Mouse (Mus musculus): ENCODE data around the gene Fam71e2. TPM values are rescaled to one million over a fixed set of nuclear protein-coding genes. Genes with fewer than 3 reads are reported as not detected.

The Fam71e2 gene
- polyA plus RNA-seq, 1 experiment from 2014 or later, result not detected

- no peak for ATAC-seq
- peaks cover 18% of the 10 kb centered on the region; the same call in 1 of the 2 replicates for H3K36me3 ChIP-seq
Measured at GRCm38 (mm10) chr7:4741672-4742481, 29.2 kb downstream of the Fam71e2 start.

GRCm38 (mm10) chr7:4741151-4741550, 30.0 kb downstream of the Fam71e2 start:
- Histone ChIP-seq H3K4me2 (replicated peaks) (peak overlapping the region; percentile 83), H3K36me3 (0 out of 2 replicates have a peak, but pooled peaks cover 11% of the 10 kb centered on the region), H3K27me3 (replicated peaks) (no peaks in the 10 kb centered on the region), H3K4me1 (replicated peaks) (peaks cover 31% of the 10 kb centered on the region), H3K4me3 (replicated peaks) (peak overlapping the region; percentile 60), H3K9me3 (no peaks in the 10 kb centered on the region), H3K27ac (peak overlapping the region; percentile 86), H3K9ac (peak overlapping the region; percentile 77)
- 2% methylated on average over 4 of the region's 4 CpGs for WGBS
- ATAC-seq, result 0 out of 2 replicates have a peak, but pooled peaks have one; percentile 10

More at GRCm38 (mm10) chr7:4741672-4742481, 29.2 kb downstream of the Fam71e2 start:
- H3K4me1 ChIP-seq (replicated peaks), result peaks cover 31% of the 10 kb centered on the region
- WGBS, result 78% methylated on average over 21 of the region's 21 CpGs
- H3K27ac ChIP-seq, result peak overlapping the region; percentile 86; the same call in 1 of the 2 replicates
- peak overlapping the region; percentile 83 for H3K4me2 ChIP-seq (replicated peaks)
- H3K4me3 ChIP-seq (replicated peaks), result peak overlapping the region; percentile 60; the same call in 1 of the 2 replicates
- no peaks in the 10 kb centered on the region for H3K9me3 ChIP-seq
- H3K9ac ChIP-seq, result no peak overlapping the region
- H3K27me3 ChIP-seq (replicated peaks), result no peaks in the 10 kb centered on the region

- Histone ChIP-seq H3K4me2 (replicated peaks) (peak overlapping the region; percentile 83), H3K36me3 (0 out of 2 replicates have a peak, but pooled peaks cover 11% of the 10 kb centered on the region), H3K9ac (peak overlapping the region; percentile 77), H3K4me3 (replicated peaks) (peak overlapping the region; percentile 60), H3K27ac (peak overlapping the region; percentile 86), H3K27me3 (replicated peaks) (no peaks in the 10 kb centered on the region), H3K4me1 (replicated peaks) (peaks cover 31% of the 10 kb centered on the region), H3K9me3 (no peaks in the 10 kb centered on the region)
- ATAC-seq, result peak; percentile 48
- WGBS, result 0% methylated on average over 14 of the region's 14 CpGs
Measured at GRCm38 (mm10) chr7:4740309-4740727, 30.8 kb downstream of the Fam71e2 start.

- ATAC-seq, result peak; percentile 97
- no peaks in the 10 kb centered on the region for H3K9me3 ChIP-seq
Measured at GRCm38 (mm10) chr7:4739544-4740275, 31.4 kb downstream of the Fam71e2 start, which contains the start of gene Kmt5c. TSS of gene Kmt5c (plus strand) at chr7:4740115.

GRCm38 (mm10) chr7:4739041-4739543, 32.0 kb downstream of the Fam71e2 start:
- 0 out of 2 replicates have a peak, but pooled peaks cover 6% of the 10 kb centered on the region for H3K36me3 ChIP-seq
- WGBS, result 47% methylated on average over 10 of the region's 10 CpGs
- H3K9ac ChIP-seq, result peak overlapping the region; percentile 2; the same call in 1 of the 2 replicates
- H3K4me3 ChIP-seq (replicated peaks), result peak overlapping the region; percentile 33
- ATAC-seq, result no peak
- H3K4me1 ChIP-seq (replicated peaks), result peaks cover 31% of the 10 kb centered on the region
- H3K27ac ChIP-seq, result peak overlapping the region; percentile 41
- no peaks in the 10 kb centered on the region for H3K27me3 ChIP-seq (replicated peaks)
- no peaks in the 10 kb centered on the region for H3K9me3 ChIP-seq
- H3K4me2 ChIP-seq (replicated peaks), result peak overlapping the region; percentile 58

More at GRCm38 (mm10) chr7:4739544-4740275, 31.4 kb downstream of the Fam71e2 start, which contains the start of gene Kmt5c:
- Histone ChIP-seq H3K36me3 (0 out of 2 replicates have a peak, but pooled peaks cover 9% of the 10 kb centered on the region), H3K27ac (peak within 1 kb of the TSS; percentile 86), H3K4me1 (replicated peaks) (peaks cover 31% of the 10 kb centered on the region), H3K4me3 (replicated peaks) (peak within 1 kb of the TSS; percentile 60), H3K9ac (peak within 1 kb of the TSS; percentile 77), H3K4me2 (replicated peaks) (peak within 1 kb of the TSS; percentile 83), H3K27me3 (replicated peaks) (no peaks in the 10 kb centered on the region)
- under 1% methylated on average over 34 of the region's 44 CpGs for WGBS

GRCm38 (mm10) chr7:4732968-4733392, 38.1 kb downstream of the Fam71e2 start:
- H3K27ac ChIP-seq, result peak overlapping the region; percentile 48; the same call in 1 of the 2 replicates
- no peaks in the 10 kb centered on the region for H3K4me1 ChIP-seq (replicated peaks)
- no peaks in the 10 kb centered on the region for H3K9me3 ChIP-seq
- H3K4me3 ChIP-seq (replicated peaks), result no peak overlapping the region
- no peaks in the 10 kb centered on the region for H3K27me3 ChIP-seq (replicated peaks)
- no peaks in the 10 kb centered on the region for H3K36me3 ChIP-seq
- H3K9ac ChIP-seq, result no peak overlapping the region
- no peak overlapping the region for H3K4me2 ChIP-seq (replicated peaks)
- peak; percentile 97 for ATAC-seq
- WGBS, result 39% methylated on average over 6 of the region's 6 CpGs

- Histone ChIP-seq H3K4me2 (replicated peaks) (no peak overlapping the region), H3K9me3 (no peaks in the 10 kb centered on the region), H3K4me1 (replicated peaks) (no peaks in the 10 kb centered on the region), H3K36me3 (no peaks in the 10 kb centered on the region), H3K4me3 (replicated peaks) (no peak overlapping the region), H3K27ac (no peak overlapping the region), H3K27me3 (replicated peaks) (no peaks in the 10 kb centered on the region), H3K9ac (no peak overlapping the region)
- no peak for ATAC-seq
- WGBS, result 79% methylated on average over 5 of the region's 5 CpGs
Measured at GRCm38 (mm10) chr7:4731090-4731489, 40.0 kb downstream of the Fam71e2 start.

- peak within 1 kb of the TSS; percentile 15 for H3K9ac ChIP-seq
- no peaks in the 10 kb centered on the region for H3K9me3 ChIP-seq
- no peaks in the 10 kb centered on the region for H3K27me3 ChIP-seq (replicated peaks)
- no peaks in the 10 kb centered on the region for H3K36me3 ChIP-seq
- peak within 1 kb of the TSS; percentile 32 for H3K4me3 ChIP-seq (replicated peaks)
- peaks cover 5% of the 10 kb centered on the region for H3K4me1 ChIP-seq (replicated peaks)
- ATAC-seq, result peak; percentile 82
- 53% methylated on average over 7 of the region's 7 CpGs for WGBS
- peak within 1 kb of the TSS; percentile 64 for H3K4me2 ChIP-seq (replicated peaks)
- peak within 1 kb of the TSS; percentile 61 for H3K27ac ChIP-seq
Measured at GRCm38 (mm10) chr7:4725169-4725568, 45.9 kb downstream of the Fam71e2 start, which contains the start of gene Tmem150b. TSS of gene Tmem150b (minus strand) at chr7:4725249.

GRCm38 (mm10) chr7:4724359-4724758, 46.7 kb downstream of the Fam71e2 start:
- Histone ChIP-seq H3K4me3 (replicated peaks) (peak overlapping the region; percentile 32), H3K27ac (peak overlapping the region; percentile 61), H3K9ac (peak overlapping the region; percentile 15), H3K27me3 (replicated peaks) (no peaks in the 10 kb centered on the region), H3K36me3 (no peaks in the 10 kb centered on the region), H3K4me2 (replicated peaks) (peak overlapping the region; percentile 64), H3K9me3 (no peaks in the 10 kb centered on the region), H3K4me1 (replicated peaks) (peaks cover 5% of the 10 kb centered on the region)
- WGBS, result 27% methylated on average over 3 of the region's 3 CpGs
- peak; percentile 16 for ATAC-seq

GRCm38 (mm10) chr7:4723508-4723907, 47.6 kb downstream of the Fam71e2 start:
- Histone ChIP-seq H3K9me3 (no peaks in the 10 kb centered on the region), H3K27ac (peak overlapping the region; percentile 61; the same call in 1 of the 2 replicates), H3K4me2 (replicated peaks) (peak overlapping the region; percentile 64), H3K4me3 (replicated peaks) (peak overlapping the region; percentile 32), H3K27me3 (replicated peaks) (no peaks in the 10 kb centered on the region), H3K4me1 (replicated peaks) (peaks cover 5% of the 10 kb centered on the region), H3K36me3 (no peaks in the 10 kb centered on the region), H3K9ac (no peak overlapping the region)
- whole genome bisulfite sequencing, result 32% methylated on average over 12 of the region's 12 CpGs
- peak; percentile 36; the same call in 1 of the 2 replicates for ATAC-seq

GRCm38 (mm10) chr7:4719276-4719675, 51.8 kb downstream of the Fam71e2 start:
- 82% methylated on average over 3 of the region's 3 CpGs for WGBS
- H3K36me3 ChIP-seq, result 0 out of 2 replicates have a peak, but pooled peaks cover 2% of the 10 kb centered on the region

More at GRCm38 (mm10) chr7:4719276-4719675, 51.8 kb downstream of the Fam71e2 start:
- H3K4me3 ChIP-seq (replicated peaks), result no peak overlapping the region
- peak; percentile 51; the same call in 1 of the 2 replicates for ATAC-seq
- H3K9ac ChIP-seq, result no peak overlapping the region
- H3K4me1 ChIP-seq (replicated peaks), result peaks cover 5% of the 10 kb centered on the region; the same call in 1 of the 2 replicates
- no peaks in the 10 kb centered on the region for H3K27me3 ChIP-seq (replicated peaks)
- H3K9me3 ChIP-seq, result no peaks in the 10 kb centered on the region
- no peak overlapping the region for H3K4me2 ChIP-seq (replicated peaks)
- H3K27ac ChIP-seq, result no peak overlapping the region
